Mouse (Mus musculus) olfactory bulb, adult 2 months (tissue): ENCODE measurements around the gene Gsg1l.

Experiments used
- CTCF ChIP-seq: fragments of 200-500 bp; IDR thresholded peaks from 2 replicates; pipeline ENCODE4 v1.5.1; 2012; ENCODE audit warnings: low read depth, mild to moderate bottlenecking, low read length, moderate library complexity; ENCODE audit not compliant: insufficient read depth
- POLR2A ChIP-seq: fragments of 200-500 bp; IDR thresholded peaks from 2 replicates; pipeline ENCODE4 v1.6.1; 2012; ENCODE audit warnings: mild to moderate bottlenecking, low read depth, low read length, moderate library complexity; ENCODE audit not compliant: insufficient read depth

DNA sequence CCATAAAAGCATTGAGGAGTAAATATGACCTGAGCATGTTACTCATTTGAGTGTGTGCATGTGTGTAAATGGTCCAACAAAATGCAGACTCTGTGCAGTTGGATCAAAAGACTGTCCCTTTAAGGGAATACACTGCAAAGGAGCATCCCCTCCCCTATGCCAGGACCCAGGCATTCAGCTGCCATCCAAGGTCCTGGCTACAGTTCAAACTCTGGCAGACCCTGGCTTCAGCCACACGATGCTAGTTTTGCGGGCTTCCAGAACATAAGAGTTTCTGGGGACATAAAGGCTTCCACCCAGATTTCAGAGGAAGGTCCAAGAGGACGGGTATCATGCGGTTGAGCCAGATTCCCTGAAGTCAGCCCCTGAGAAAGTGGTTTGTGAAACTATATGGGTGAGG, 133.2 kb downstream of the Gsg1l start:
- TF ChIP-seq CTCF (no peak), POLR2A (no peak)
